Mouse (Mus musculus) thymus, adult 2 months (tissue): ENCODE data around the gene Slc7a7. TPM values are rescaled to one million over a fixed set of nuclear protein-coding genes. Genes with fewer than 3 reads are reported as not detected.

Source experiments
- DNase-seq: peaks from one replicate; pipeline ENCODE4 v3.0.0; 2021
- H3K27ac ChIP-seq: fragments of 200-500 bp; 2 replicates; pipeline ENCODE4 v1.5.1; 2012; ENCODE audit warnings: low read length, control low read depth; ENCODE audit not compliant: control insufficient read depth, insufficient read depth
- H3K27me3 ChIP-seq: fragments of 200-500 bp; 2 replicates; pipeline ENCODE4 v1.6.1; 2012; ENCODE audit warnings: mild to moderate bottlenecking, low read length, moderate library complexity, mixed read lengths; ENCODE audit not compliant: control insufficient read depth, insufficient read depth
- H3K36me3 ChIP-seq: fragments of 200-500 bp; 2 replicates; pipeline ENCODE4 v1.6.1; 2012; ENCODE audit warnings: mild to moderate bottlenecking, low read length, moderate library complexity; ENCODE audit not compliant: control insufficient read depth, insufficient read depth
- H3K4me1 ChIP-seq: fragments of 200-500 bp; replicated peaks from 2 replicates; pipeline ENCODE4 v1.6.1; 2012; ENCODE audit warnings: low read length; ENCODE audit not compliant: control insufficient read depth, insufficient read depth
- H3K4me3 ChIP-seq: fragments of 200-500 bp; 2 replicates; pipeline ENCODE4 v1.5.1; 2012; ENCODE audit warnings: mild to moderate bottlenecking, low read length, control low read depth, moderate library complexity; ENCODE audit not compliant: control insufficient read depth, insufficient read depth
- CTCF ChIP-seq: fragments of 200-500 bp; IDR thresholded peaks from 2 replicates; pipeline ENCODE4 v1.5.1; 2012; ENCODE audit warnings: mild to moderate bottlenecking, control low read depth, low read length, moderate library complexity, borderline replicate concordance; ENCODE audit not compliant: control insufficient read depth, poor library complexity, insufficient read depth; ENCODE audit errors: extremely low read depth
- POLR2A ChIP-seq: fragments of 200-500 bp; IDR thresholded peaks from 2 replicates; pipeline ENCODE4 v1.6.1; 2012; ENCODE audit warnings: mild to moderate bottlenecking, low read length, control low read depth, moderate library complexity; ENCODE audit not compliant: control insufficient read depth, poor library complexity, insufficient read depth; ENCODE audit errors: extremely low read depth
- WGBS: fragments of 180-500 bp; shearing (Covaris S2); methylation state at CpG from one replicate; pipeline ENCODE4 v1.1.7; 2018; 5-methylcytosine and 5-hydroxymethylcytosine counted together
- polyA plus RNA-seq: library from polyadenylated mRNA; depleted of rRNA; stranded (reverse); fragments of >200 nt; gene quantifications from 2 replicates; pipeline ENCODE4 v1.2.3, GENCODE M21; 2012

The Slc7a7 gene
- polyA plus RNA-seq, 1 experiment = 29.3 TPM

DNA sequence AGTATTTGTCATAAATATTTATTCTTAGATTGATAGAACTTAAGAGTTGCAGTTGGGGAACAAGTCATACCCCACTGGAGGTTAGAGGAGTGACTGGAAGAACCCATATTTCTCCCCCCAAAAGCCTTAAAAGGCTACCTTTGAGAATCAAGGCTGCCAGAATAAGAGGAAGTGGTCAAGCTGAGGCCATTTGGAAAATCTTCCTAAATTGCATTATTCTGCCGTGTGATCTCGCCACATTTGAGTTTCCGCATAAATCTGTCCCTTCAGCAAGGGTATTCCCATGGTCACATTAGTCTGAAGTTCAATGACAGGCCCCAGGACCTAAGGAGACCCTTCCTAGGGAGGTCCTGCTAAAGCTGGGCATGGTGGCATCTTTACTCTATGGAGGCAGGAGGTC, 25.0 kb upstream of the Slc7a7 start:
- H3K27me3 ChIP-seq = no peaks in the 10 kb centered on the region
- DNase-seq = no peak
- H3K4me1 ChIP-seq = peaks cover 5% of the 10 kb centered on the region; the same call in 1 of the 2 replicates
- no peaks in the 10 kb centered on the region for H3K36me3 ChIP-seq
- H3K4me3 ChIP-seq = no peak overlapping the region
- WGBS = 71% methylated on average over 3 of the region's 3 CpGs
- no peak for TF ChIP-seq POLR2A
- no peak for TF ChIP-seq CTCF
- no peak overlapping the region for H3K27ac ChIP-seq

GRCm38 (mm10) chr14:54441365-54441764, 23.8 kb upstream of the Slc7a7 start:
- 92% methylated on average over 4 of the region's 4 CpGs for WGBS
- Histone ChIP-seq H3K36me3 (no peaks in the 10 kb centered on the region), H3K27me3 (no peaks in the 10 kb centered on the region), H3K27ac (no peak overlapping the region), H3K4me3 (no peak overlapping the region), H3K4me1 (peaks cover 3% of the 10 kb centered on the region; the same call in 1 of the 2 replicates)
- TF ChIP-seq CTCF (no peak), POLR2A (no peak)
- DNase-seq = no peak

- TF ChIP-seq POLR2A = no peak
- no peak for TF ChIP-seq CTCF
- no peaks in the 10 kb centered on the region for H3K27me3 ChIP-seq
- no peak overlapping the region for H3K27ac ChIP-seq
- WGBS = 96% methylated on average over 14 of the region's 14 CpGs
- no peak overlapping the region for H3K4me3 ChIP-seq
- DNase-seq = no peak
- H3K36me3 ChIP-seq = no peaks in the 10 kb centered on the region
- no peaks in the 10 kb centered on the region for H3K4me1 ChIP-seq
These were observed 23.0 kb upstream of the Slc7a7 start for GRCm38 (mm10) chr14:54440538-54440937.

GRCm38 (mm10) chr14:54439610-54440009, 22.0 kb upstream of the Slc7a7 start:
- TF ChIP-seq CTCF (no peak), POLR2A (no peak)
- no peak overlapping the region for H3K4me3 ChIP-seq
- no peak for DNase-seq
- no peaks in the 10 kb centered on the region for H3K4me1 ChIP-seq
- H3K27me3 ChIP-seq = no peaks in the 10 kb centered on the region
- no peak overlapping the region for H3K27ac ChIP-seq
- H3K36me3 ChIP-seq = no peaks in the 10 kb centered on the region
- WGBS = 97% methylated on average over 7 of the region's 7 CpGs

GRCm38 (mm10) chr14:54439155-54439554, 21.6 kb upstream of the Slc7a7 start:
- Histone ChIP-seq H3K27me3 (no peaks in the 10 kb centered on the region), H3K4me3 (no peak overlapping the region), H3K36me3 (no peaks in the 10 kb centered on the region), H3K4me1 (no peaks in the 10 kb centered on the region), H3K27ac (no peak overlapping the region)
- no peak for DNase-seq
- 94% methylated on average over 12 of the region's 12 CpGs for WGBS
- TF ChIP-seq CTCF = no peak
- no peak for TF ChIP-seq POLR2A

DNA sequence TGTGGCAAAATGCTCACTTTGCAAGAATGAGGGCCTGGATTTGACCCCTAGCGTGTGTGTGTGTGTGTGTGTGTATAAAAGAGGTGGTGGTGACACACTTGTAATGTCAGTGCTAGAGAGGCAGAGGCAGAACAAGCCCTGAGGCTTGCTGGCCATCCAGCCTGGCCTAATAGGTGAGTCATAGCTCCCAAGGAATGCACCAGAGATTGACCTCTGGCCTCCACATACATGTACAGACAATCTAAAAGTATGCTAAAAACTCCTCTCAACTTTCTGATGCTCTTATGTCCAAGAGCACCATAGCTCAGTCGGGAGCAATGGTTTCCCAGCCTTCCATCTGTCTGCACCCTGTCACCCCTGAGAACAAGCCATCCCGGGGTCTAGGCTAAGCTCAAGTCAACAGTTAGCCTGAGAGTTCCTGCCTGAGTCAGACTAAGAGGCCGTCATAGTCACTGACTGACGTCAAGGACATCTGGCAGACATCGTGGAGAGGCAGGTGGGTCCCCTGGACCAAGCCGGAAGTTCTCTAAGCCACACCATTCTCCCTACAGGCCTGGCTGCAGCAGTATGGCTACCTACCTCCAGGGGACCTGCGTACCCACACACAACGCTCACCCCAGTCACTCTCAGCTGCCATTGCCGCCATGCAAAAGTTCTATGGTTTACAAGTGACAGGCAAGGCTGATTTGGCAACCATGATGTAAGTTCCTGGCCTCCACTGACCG, 17.8 kb upstream of the Slc7a7 start:
- Histone ChIP-seq H3K4me1 (peaks cover 22% of the 10 kb centered on the region), H3K36me3 (no peaks in the 10 kb centered on the region), H3K4me3 (no peak overlapping the region), H3K27ac (no peak overlapping the region), H3K27me3 (peaks cover 6% of the 10 kb centered on the region; the same call in 1 of the 2 replicates)
- 87% methylated on average over 11 of the region's 11 CpGs for WGBS
- DNase-seq = no peak
- no peak for TF ChIP-seq POLR2A
- no peak for TF ChIP-seq CTCF

- 85% methylated on average over 12 of the region's 12 CpGs for WGBS
- Histone ChIP-seq H3K27ac (no peak overlapping the region), H3K27me3 (peaks cover 6% of the 10 kb centered on the region; the same call in 1 of the 2 replicates), H3K4me3 (no peak overlapping the region), H3K36me3 (no peaks in the 10 kb centered on the region), H3K4me1 (peaks cover 27% of the 10 kb centered on the region)
- TF ChIP-seq POLR2A (no peak), CTCF (no peak)
- no peak for DNase-seq
These were observed 16.5 kb upstream of the Slc7a7 start for GRCm38 (mm10) chr14:54433941-54434531.
